Mouse (Mus musculus) E14TG2a.4 (cell line): Measurements from ENCODE around the gene Gm44965.

Experiments
- CTCF ChIP-seq: conservative IDR thresholded peaks from 2 replicates; pipeline ENCODE4 v1.5.1; 2014; ENCODE audit warnings: low read length
- NANOG ChIP-seq: IDR thresholded peaks from 2 replicates; pipeline ENCODE4 v1.6.1; 2014; ENCODE audit warnings: borderline replicate concordance, low read length, mixed read lengths
- POU5F1 ChIP-seq: IDR thresholded peaks from 2 replicates; pipeline ENCODE4 v1.6.1; 2014; ENCODE audit warnings: low read length, borderline replicate concordance

- TF ChIP-seq NANOG (no peak), CTCF (no peak), POU5F1 (no peak)
Observed at GRCm38 (mm10) chr6:48579215-48579648, 14.5 kb upstream of the Gm44965 start.
